In the genomic region with DNA sequence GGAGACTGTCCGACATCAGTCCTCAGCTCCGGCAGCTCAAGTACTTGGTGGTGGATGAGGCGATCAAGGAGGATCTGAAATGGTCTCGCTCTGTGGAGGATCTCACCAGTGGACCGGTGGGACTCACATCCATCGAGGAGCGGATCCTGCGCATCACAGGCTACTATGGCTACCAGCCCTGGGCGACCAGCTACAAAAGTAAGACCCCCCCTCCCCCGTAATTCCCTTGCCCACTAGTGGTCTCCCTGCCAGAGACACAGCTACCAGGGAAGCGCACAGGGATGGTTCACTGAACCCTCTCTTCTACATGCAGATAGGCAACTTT, we compare ENCODE assay signal across 9 mouse cellular contexts.
DNase-seq lines count a peak whose midpoint lies in the region; ATAC-seq lines count a peak whose summit lies in the region.
"Had no signal": no experiment of that assay in that cellular context is flagged by ENCODE, and none has a peak within 500 bp of the region (broad histone marks: within the 10 kb centered on the region; RNA-seq: fewer than 3 reads in every experiment).

No protein-coding gene starts in this region.

- no peak for DNase-seq in heart, embryonic 10.5 days (ENCODE audit: low spot score)
- no peak for DNase-seq in heart, postnatal 4 days
- peak; percentile 28 for DNase-seq in retina, embryonic 14.5 days (ENCODE audit: low spot score)
- DNase-seq in retina, postnatal 1 day: no peak
- no peak for DNase-seq in thymus, postnatal 0 days (ENCODE audit: low spot score)
- no peak for DNase-seq in thymus, postnatal 10 days (ENCODE audit: low spot score in 2 of 2)
- no peak for DNase-seq in embryo, embryonic 9.5 days (ENCODE audit: extremely low spot score)
- DNase-seq: thymus, postnatal 14 days had no signal

- ATAC-seq in limb, embryonic 13.5 days (ENCODE audit: low FRiP score, low read depth): no peak

- H3K27me3 ChIP-seq in heart, embryonic 10.5 days (ENCODE audit: insufficient read depth, poor library complexity, severe bottlenecking): peaks cover 58% of the 10 kb centered on the region
- H3K27me3 ChIP-seq in limb, embryonic 13.5 days: peaks cover 62% of the 10 kb centered on the region

- H3K9me3 ChIP-seq in heart, embryonic 10.5 days: no peaks in the 10 kb centered on the region
- no peaks in the 10 kb centered on the region for H3K9me3 ChIP-seq in limb, embryonic 13.5 days

- no peaks in the 10 kb centered on the region for H3K36me3 ChIP-seq in heart, embryonic 10.5 days
- H3K36me3 ChIP-seq in limb, embryonic 13.5 days: no peaks in the 10 kb centered on the region

- H3K4me3 ChIP-seq in heart, embryonic 10.5 days: peak overlapping the region; percentile 72
- H3K4me3 ChIP-seq in limb, embryonic 13.5 days: peak overlapping the region; percentile 52

- peaks cover 14% of the 10 kb centered on the region for H3K4me1 ChIP-seq in heart, embryonic 10.5 days
- H3K4me1 ChIP-seq in limb, embryonic 13.5 days: peaks cover 15% of the 10 kb centered on the region

- peak overlapping the region; percentile 97 for H3K4me2 ChIP-seq in limb, embryonic 13.5 days (replicated peaks)

- H3K9ac ChIP-seq in limb, embryonic 13.5 days: peak overlapping the region; percentile 65

- H3K27ac ChIP-seq in heart, embryonic 10.5 days: no peak overlapping the region
- no peak overlapping the region for H3K27ac ChIP-seq in limb, embryonic 13.5 days

- WGBS in heart, embryonic 10.5 days: 15% methylated on average over 11 of the region's 11 CpGs
- WGBS in limb, embryonic 13.5 days: 22% methylated on average over 11 of the region's 11 CpGs
